Mouse (Mus musculus): ENCODE data around the gene Mrpl2.

DNA sequence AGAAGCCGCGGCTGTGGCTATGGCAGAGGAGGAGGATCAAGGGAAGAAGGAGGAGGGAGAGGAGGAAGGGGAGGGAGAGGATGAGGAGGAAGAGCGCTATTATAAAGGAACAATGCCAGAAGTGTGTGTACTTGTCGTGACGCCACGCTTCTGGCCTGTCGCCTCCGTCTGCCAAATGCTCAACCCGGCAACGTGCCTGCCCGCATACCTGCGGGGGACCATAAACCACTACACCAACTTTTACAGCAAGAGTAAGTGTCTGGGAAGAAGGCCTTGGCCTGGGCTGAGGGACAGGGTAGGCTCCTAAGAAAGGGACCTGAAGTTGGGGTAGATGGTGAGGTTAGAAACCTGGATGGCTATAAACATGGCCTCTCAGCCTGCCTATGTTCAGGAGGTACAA lies 16.0 kb downstream of the Mrpl2 start:
- TF ChIP-seq CTCF (IDR thresholded peaks at IDR 0.05; ENCODE audit: borderline replicate concordance, insufficient read depth, low read length), result no peak
- no peak for TF ChIP-seq POLR2A (IDR thresholded peaks at IDR 0.05; ENCODE audit: low read depth, low read length)

All from embryonic fibroblast, embryonic 13.5 days (primary cell).